Mouse (Mus musculus): Measurements from ENCODE around the gene Aes.

The Aes gene

DNA sequence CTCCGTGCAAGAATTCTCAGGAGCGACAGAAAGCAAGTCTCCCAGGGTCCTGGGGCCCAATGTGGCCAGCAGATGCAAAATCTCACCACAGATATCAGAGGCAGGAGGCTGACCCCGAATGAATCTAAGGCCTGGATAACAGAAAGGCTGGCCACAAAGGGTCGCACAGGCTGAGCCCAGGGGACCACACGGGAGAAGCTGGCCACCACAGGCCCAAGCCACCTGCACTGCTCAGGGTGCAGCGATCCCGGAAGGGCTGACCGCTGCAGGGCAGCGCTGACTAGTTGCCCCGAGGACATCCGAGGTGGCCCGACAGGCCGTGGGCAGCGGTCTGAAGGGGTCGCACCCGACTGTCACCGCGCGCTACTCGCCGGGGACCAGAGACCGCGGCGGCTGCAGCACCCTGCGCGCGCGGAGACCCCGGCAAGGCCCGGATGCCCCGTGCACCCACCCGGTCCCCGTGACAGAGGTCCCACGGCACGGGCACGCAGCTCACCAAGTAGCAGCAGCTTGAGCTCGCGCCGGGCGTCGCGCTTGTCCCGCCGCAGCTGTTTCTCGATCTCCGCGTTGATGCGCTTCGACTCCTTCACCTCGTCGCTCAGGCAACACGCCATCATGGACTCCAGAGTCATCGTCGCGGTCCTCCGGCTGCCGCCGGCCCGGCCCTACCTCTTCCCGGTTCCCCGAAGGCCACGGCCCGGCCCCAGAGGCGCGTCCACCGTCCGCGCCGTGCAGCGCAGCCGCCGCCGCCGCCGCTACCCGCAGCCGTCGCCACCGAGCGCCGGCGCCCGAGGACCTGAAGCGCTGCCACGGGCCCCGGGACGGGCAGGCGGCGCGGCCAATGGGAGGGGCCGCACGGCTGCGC lies 14.8 kb upstream of the Aes start:
- DNase-seq (ENCODE audit: low read depth): no peak

DNA sequence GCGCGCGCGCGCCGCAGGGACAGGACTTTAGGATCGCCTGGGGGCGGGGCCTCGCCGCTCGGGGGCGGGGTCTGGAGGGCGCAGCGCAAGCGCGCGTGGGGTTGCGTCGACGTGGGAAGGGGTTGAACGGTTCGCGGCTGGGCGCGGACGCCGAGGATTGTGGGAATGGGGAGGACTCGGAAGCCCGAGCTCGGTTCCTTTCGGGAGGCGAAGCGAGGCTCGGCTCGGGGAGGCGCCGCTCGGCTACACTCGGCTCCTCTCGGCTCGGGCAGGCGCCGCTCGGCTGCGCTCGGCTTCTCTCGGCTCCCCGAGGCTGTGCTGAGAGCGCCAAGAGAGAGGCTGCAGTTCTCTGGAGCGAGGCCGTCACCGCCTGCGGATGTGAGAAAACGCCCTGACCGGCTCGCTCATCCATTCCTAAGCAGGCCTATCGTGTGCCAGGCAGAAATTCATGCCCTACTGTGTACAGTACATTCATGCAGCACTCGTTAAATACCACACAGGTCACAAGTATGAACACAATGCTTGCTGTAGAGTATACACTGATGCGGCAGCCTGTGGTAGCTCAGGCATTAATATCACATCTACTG lies 14.0 kb upstream of the Aes start, which contains the start of gene Gna11:
Gene Gna11, minus strand, starts transcription at position 30 of the 587 bp plus-strand sequence.
- peak; percentile 94 for DNase-seq (ENCODE audit: low read depth)

DNA sequence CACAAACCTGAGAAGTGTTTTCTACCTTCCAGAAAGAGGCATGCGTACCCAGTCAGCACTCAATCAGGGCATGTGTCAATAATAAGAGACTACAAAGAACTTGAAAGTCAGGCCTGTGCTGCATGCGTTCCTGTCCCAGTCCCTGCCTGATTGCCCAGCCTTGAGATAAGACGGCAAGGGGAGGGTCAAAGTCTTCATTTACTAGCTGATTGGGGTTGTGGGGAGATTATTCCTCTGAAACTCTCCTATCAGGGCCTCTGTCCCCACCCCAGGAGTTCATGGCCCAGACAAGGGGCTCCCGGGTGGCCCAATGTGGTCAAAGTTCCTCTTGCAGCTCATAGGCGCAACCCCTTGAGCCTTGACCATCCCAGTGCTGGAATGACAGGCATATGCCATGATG lies 13.0 kb upstream of the Aes start:
- peak; percentile 63 for DNase-seq (ENCODE audit: low read depth)

DNA sequence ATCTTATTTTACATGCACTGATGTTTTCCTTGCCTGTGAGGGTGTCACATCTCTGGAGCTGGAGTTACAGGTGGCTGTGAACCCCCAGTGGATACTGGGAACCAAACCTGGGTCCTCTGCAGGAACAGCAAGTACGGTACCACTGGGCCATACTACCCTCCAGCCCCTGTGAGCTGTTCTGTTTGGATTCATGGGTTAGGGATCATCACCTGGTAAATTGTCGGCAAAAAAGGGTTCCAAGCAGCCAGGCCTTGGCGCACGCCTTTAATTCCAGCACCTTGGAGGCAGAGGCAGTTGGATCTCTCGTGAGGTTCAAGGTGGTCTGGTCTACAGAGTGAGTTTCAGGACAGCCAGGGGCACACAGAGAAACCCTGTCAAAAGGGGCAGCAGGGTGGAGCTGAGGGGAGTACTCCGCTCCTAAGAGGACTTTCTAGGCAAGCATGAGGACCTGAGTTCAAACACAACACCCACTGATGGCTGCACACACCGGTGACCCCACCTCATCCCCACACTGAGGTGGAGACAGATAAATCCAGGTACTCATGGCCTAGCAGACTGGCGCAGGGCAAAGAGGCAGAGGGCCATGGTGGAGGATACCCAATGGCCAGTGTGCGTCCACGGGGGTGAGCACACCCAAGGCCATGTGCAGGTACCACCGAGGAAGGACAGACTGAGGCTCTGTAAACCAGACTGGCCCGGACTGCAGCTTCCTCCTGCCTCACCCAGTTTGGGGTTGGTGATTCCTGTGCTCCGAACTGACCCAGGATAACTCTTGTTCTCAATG lies 12.3 kb upstream of the Aes start:
- DNase-seq (ENCODE audit: low read depth): no peak

DNA sequence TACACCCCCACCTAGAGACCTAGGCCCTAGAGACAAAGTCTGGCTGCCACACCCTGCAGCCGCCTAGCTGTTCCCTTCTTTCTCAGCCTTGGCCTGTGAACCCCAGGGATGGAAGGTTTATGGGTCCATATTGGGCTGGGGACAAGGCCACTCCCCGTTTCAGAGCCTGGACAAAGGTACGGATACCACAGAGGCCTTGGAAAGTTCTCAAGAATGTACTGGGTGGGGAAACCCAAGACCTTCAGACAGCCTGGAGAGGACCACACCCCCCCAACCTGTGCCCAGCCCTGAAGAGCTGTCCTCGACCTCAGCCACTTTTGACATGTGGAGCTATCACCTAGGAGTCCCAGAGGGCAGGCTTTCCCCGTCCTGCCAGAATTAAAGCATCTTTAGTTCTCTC lies 10.3 kb upstream of the Aes start:
- DNase-seq (ENCODE audit: low read depth): no peak

DNA sequence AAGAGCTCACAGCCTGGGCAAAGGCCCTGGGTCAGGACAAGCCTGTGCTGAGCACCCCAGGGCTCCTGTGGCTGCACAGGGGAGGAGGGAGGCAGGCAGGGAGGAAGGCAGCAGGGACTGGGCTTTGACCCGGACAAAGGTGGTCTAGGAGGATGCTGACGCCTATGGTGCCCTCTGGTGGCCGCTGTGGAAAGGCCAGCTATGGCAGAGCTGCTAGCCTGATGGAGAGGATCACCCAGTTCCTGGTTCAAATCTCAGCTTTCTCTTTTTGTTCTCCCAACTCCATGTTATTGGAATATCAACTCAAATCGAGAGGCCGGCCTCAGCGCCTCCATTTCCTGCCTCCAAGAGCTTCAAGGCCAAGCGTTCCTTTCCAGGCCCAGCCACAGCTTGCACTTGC lies 9.0 kb upstream of the Aes start:
- DNase-seq (ENCODE audit: low read depth): no peak

DNA sequence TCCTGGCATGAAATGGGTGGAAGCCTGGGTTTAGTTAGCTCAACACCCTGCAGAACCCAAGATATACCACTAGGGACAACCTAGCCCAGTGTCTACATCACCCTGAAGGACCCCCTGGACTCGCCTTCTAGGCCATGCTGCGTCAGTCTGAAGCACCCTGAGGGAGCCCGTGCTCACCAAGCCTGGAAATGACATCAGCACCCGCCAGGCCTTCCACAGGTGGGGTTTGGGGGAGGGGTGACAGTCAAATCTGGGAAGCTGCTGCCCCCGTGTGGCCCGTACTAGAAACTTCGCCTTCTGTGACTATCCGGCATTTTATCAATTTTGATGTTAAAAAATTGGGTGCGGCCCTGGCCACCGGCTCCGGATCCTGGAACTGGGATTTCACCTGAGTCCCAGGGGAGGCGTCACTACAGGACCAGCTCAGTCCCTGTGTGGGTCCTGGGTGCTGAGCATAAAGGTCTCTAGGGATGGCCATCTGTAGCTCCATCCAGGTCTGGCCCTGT lies 7.6 kb upstream of the Aes start:
- DNase-seq (ENCODE audit: low read depth): peak; percentile 65

DNA sequence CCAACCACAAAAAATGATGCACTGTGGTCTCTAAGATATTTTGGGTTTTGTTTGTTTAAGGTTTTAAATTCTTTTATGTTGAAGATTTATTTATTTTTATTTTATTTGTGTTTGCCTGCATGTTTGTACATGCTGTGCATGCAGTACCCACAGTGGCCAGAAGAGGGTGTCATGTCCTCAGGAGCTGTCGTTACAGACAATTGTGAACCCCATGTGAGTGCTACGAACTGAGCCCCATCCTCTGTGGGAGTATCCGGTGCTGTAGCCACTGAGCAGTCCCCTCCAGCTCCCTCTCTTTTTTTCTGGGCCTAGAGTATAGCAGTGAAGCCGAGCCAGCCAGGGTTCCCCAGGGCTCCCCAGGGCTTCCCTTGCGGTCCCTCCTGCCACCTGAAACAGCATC lies 6.1 kb upstream of the Aes start:
- no peak for DNase-seq (ENCODE audit: low read depth)

DNA sequence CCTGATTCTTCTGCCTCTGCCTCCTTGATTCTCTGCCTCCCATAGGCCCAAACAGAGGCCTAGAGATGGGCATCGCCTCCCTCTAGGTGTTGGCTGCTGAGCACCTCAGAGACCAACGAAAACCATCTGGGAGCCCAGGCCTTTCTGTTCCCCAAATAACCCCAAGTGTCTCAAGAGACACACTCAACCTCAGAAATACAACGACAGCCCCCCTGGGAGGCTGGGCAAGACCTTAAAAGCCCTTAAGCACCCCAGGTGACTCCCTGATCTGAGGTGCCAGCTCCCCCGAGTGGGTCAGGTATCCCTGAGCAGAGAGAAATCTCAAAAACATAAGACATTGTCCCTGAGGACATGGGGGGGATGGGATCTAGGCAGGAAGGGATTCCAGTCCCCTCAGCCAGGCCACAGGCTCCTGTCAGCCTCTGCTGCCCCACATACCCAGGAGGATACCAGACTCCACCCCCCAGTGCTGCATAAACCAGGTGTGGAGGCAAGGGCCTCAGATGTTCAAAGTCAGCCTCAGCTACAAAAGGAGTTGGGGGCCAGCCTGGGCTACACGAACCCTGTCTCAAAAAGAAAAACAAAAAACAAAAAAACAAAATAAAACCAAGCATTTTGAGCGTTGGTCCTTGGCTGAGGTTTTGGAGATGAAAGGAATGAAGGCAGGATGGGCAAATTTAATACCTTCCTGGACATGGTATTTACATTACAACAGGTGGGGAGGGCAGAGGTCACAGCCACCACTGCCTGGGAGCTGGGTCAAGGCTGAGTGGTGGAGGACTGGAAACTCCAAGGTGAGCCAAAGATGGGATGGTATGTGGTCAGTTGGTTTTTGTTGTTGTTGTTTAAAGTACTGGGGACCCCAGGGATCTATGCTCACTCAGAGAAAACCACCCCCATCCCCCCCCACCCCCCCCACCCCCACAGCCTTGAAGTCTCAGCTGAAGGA lies 5.2 kb upstream of the Aes start:
- no peak for DNase-seq (ENCODE audit: low read depth)

DNA sequence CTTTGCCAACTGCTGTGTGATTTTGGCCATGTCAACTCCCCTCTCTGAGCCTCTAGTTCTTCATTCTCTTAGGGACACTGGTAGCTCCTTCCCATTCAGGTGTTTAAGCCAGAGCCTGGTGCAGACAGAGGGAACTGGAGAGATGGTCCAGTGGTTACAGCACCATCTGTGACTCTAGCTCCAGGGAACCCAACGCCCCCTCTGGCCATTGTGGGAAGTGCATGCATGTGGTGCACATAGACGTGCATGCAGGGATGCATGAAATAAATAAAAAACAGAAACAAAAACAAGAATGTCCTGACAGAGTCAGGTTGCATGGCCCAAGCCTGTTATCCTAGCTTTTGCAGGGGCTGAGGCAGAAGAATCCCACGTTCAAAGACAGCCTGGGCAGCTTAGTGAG lies 3.0 kb upstream of the Aes start:
- DNase-seq (ENCODE audit: low read depth): no peak

DNA sequence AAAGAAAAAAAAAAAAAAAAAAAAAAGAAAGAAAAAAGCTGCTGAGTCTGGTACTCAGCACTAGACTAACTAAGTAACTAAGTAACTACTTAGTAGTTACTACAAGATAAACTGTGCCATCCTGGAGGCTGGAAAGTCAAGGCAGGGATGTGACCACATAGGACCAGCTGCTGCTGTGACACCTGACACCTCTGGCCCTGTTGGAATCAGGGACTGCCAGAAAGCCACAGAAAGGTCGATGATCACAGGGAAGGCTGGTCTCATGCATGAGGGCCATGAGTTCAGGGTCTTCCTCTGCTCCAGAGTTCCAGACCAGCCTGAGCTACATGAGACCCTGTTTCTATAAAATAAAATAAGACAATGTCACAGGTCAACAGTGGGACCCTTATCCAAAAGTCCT lies 1.8 kb upstream of the Aes start:
- DNase-seq (ENCODE audit: low read depth): no peak

DNA sequence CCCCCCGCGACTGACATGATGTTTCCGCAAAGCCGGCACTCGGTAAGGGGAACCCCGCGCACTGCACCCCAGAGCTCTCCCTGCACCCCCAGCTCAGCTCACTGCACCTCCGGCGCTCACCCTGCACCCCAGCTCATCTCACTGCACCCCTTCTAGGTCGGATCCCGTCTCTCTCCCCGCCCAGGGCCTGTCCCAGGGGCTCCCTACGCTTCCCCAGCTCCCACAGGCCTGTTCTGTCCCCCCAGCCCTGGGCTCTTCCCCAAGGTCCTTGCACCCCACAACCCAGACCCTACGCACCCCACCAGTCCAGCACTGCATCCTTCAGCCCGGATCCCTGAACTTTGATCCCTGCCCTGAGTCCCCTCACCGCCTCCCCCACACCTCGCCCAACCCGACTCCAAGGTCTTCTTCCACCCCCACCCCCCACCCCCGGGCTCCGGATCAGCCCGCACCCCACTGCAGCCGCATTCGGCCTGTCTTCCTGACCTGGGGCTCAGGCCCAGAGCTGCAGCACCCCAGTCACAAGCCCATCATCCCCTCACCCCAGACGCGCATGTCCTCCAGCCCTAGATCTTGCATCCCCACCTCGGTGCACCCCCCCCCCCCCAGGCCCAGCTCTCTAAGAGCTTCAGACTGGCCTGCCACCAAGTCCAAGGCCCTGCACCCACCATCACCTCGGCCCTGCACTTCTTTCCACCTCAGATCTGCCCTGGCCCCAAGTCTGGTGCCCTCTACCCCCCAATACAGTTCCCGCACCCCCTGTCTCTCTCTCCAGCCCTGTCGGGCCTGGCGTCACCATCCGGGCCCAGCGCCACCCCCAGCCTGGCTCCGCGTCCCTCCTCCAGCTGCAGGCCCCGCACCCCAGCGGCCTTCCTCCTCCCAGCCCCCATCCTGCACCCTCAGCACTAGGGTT lies 595 bp downstream of the Aes start:
- no peak for DNase-seq (ENCODE audit: low read depth)

DNA sequence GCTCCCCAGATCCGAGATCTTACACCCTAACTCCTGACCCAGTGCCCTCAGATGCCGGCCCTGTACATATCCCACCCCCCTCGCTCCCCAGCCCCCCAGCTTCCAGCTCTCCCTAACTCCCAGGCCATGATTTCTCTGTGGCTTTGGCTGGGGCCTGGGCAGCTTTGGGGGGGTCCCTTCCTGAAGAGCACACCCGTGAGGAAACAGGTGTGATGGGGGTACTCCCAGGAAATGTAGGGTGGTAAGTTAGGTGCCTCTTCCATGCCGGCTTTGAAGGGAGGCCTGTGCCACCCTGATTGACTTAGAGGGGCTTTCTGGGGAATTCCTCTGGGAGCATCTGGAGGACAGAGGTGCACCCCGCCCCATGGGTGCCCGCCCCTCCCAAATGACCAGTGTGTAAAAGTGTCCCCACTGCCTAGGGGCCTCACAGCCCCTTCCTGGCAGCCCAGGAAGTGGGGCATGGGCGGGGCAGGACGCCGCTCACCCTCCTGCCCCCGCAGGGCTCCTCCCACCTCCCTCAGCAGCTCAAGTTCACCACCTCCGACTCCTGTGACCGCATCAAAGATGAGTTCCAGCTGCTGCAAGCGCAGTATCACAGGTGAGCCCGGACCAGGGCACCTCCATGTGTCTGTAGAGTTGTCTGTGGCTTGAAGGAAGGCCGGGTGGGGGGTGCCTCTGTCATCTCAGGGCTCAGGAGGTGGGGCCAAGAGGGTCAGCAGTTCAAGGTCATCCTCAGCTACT lies 1.6 kb downstream of the Aes start:
- no peak for DNase-seq (ENCODE audit: low read depth)

DNA sequence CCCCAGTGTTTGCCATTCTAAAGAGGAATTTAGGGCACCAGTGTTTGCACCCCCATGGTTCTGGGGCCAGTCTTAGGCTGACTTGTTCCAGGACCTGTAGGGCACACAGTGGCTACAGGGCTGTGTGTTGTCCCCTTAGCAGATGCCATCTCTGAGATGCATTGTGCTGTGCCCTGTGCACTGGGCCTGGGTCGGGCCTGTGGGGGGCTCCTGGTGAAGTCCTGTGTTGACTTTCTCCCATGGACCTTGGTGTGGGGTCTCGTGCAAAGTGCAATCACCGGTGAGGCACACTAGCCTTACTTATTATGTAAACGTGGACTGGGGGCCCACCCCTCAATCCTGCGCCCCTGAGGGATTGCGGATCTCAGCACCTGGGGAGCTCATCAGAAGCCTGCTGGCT lies 3.1 kb downstream of the Aes start:
- DNase-seq (ENCODE audit: low read depth): no peak

DNA sequence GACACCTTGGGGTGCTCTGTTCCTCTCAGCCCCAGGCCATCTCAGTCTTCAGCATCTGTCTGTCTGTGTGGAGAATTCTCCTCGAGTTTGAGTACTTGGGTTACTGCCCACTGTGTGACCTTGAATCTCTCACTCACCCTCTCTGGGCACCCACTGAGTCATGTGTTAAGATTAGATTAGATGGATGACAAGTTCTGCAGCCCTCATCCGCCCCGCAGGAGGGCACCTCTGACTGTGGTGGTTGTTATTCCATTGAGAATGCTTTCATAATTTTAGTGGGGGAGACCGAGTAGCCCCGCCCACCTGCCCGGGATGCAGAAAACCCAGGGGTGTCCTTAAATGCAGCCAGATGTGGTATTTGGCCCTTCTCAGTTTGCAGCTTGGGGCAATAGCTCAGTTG lies 4.2 kb downstream of the Aes start:
- no peak for DNase-seq (ENCODE audit: low read depth)

DNA sequence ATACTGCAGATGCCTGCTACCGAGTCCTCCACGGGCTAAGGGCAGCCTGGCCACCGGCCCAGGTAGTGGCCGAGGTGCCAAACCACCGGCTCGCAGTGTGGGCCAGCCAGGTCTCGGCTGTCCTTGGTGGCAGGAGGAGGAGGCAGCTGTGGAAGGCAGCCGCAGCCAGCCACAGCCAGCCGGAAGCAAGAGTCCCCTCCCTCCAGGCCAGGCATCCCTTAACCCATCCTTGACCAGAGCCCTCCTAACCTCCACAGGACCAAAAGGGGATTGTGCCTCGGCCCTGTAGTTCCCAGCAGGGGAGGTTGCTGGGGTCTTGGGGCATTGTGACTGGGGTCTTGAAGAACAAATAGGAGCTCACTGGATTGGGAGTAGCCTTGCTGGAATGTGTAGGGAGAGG lies 4.9 kb downstream of the Aes start:
- no peak for DNase-seq (ENCODE audit: low read depth)

DNA sequence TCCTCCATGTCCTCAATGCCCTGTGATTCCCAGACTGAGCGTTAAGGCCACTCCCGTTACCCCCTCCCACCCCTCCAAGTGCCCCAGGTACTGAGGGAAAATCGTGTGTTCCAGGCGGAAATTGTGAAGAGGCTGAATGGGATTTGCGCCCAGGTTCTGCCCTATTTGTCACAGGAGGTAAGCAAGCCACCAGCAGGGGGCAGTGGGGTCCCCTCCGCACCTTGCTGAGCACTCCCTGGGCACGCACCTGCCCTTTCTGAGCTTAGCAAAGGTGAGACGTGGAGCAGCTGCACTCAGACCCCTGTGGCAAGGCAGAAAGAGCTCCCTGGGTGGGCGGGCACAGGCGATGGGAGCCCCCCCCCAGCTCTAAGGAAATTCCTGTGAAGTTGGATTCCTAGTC lies 5.4 kb downstream of the Aes start:
- DNase-seq (ENCODE audit: low read depth): no peak

DNA sequence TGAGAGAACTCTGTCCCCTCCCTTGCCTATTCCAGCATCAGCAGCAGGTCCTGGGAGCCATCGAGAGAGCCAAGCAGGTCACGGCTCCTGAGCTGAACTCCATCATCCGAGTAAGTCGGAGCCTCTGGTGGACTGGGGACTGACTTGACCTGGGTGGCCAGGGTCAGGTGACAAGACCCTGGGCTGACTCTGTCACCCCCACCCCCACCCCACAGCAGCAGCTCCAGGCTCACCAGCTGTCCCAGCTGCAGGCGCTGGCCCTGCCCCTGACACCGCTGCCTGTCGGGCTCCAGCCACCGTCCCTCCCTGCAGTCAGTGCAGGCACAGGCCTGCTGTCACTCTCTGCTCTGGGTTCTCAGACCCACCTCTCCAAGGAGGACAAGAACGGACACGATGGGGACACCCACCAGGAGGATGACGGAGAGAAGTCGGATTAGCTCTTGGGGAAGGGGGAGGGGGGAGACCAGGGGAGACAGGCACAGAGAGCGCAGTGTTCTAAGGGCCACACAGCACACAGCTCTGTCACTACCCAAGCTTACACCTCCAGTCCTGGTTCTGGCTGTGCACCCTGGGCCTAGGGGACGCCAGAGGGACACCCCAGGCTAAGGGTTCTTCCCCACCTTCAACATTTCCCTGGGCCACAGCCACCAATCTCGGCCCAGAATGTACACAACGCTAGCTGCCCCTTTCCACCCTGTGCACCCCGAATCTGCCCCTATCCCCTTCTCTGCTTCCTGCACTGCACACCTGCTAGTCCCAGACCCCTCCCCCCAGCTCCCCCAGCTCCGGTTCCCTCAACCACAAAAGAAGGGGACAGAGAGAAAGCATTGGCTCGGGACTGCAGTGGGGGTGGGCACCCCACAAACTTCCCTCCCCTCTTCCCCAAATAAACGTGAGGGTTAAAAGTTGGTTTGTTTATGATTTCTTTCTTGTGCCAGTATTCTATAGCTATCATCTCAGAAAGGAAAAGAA lies 6.3 kb downstream of the Aes start:
- no peak for DNase-seq (ENCODE audit: low read depth)
